Mouse (Mus musculus) liver, adult (tissue): Measurements from ENCODE around the gene Vegfd.

Source experiments
- GATA4 ChIP-seq: IDR thresholded peaks from 2 replicates; pipeline ENCODE4 v1.6.1; 2014; ENCODE audit warnings: mild to moderate bottlenecking, low read length; ENCODE audit not compliant: insufficient replicate concordance

Vegfd gene

GRCm38 (mm10) chrX:164408301-164408927 lies 35.2 kb downstream of the Vegfd start:
- TF ChIP-seq GATA4, result no peak

- TF ChIP-seq GATA4, result no peak
These were observed 37.4 kb downstream of the Vegfd start for GRCm38 (mm10) chrX:164410562-164410961.

GRCm38 (mm10) chrX:164416803-164417202 lies 43.6 kb downstream of the Vegfd start:
- no peak for TF ChIP-seq GATA4

GRCm38 (mm10) chrX:164418008-164418407 lies 44.8 kb downstream of the Vegfd start:
- no peak for TF ChIP-seq GATA4

GRCm38 (mm10) chrX:164419471-164419939 lies 46.3 kb downstream of the Vegfd start, which contains the start of gene Piga:
Gene Piga (plus strand): TSS chrX:164419787.
- no peak for TF ChIP-seq GATA4

- no peak for TF ChIP-seq GATA4
These were observed 46.8 kb downstream of the Vegfd start for GRCm38 (mm10) chrX:164419955-164420354.

- TF ChIP-seq GATA4, result no peak
These were observed 47.3 kb downstream of the Vegfd start for GRCm38 (mm10) chrX:164420518-164420917.

- TF ChIP-seq GATA4, result no peak
These were observed 51.6 kb downstream of the Vegfd start for GRCm38 (mm10) chrX:164424821-164425220.

GRCm38 (mm10) chrX:164427295-164427694 lies 54.1 kb downstream of the Vegfd start:
- no peak for TF ChIP-seq GATA4

- TF ChIP-seq GATA4, result no peak
These were observed 55.0 kb downstream of the Vegfd start for GRCm38 (mm10) chrX:164428224-164428623.

GRCm38 (mm10) chrX:164430621-164431020 lies 57.4 kb downstream of the Vegfd start:
- TF ChIP-seq GATA4, result no peak

- no peak for TF ChIP-seq GATA4
These were observed 58.0 kb downstream of the Vegfd start for GRCm38 (mm10) chrX:164431133-164431532.

- peak; percentile 19; the same call in 1 of the 2 replicates for TF ChIP-seq GATA4
These were observed 58.4 kb downstream of the Vegfd start for GRCm38 (mm10) chrX:164431541-164431940.

GRCm38 (mm10) chrX:164432682-164433081 lies 59.5 kb downstream of the Vegfd start:
- TF ChIP-seq GATA4, result no peak

GRCm38 (mm10) chrX:164436709-164437108 lies 63.5 kb downstream of the Vegfd start, which contains the start of gene Asb11:
Gene Asb11 (plus strand): TSS chrX:164436994.
- TF ChIP-seq GATA4, result no peak

- TF ChIP-seq GATA4, result no peak
These were observed 66.3 kb downstream of the Vegfd start for GRCm38 (mm10) chrX:164439462-164439861.

GRCm38 (mm10) chrX:164440140-164440539 lies 67.0 kb downstream of the Vegfd start:
- no peak for TF ChIP-seq GATA4
